Mouse (Mus musculus) heart, adult 9 months (tissue): ENCODE results near the gene Frmd4b.
A peak's percentile ranks its signal among the peaks of the same experiment; 100 is the strongest.

Experiments used
- DNase-seq, 2 experiments: peaks; one replicate each; pipeline ENCODE4 v3.0.0; 2022; ENCODE audit warnings: low spot score in 2 of 2

Frmd4b gene

GRCm38 (mm10) chr6:97521279-97522038 is 95.9 kb downstream of the Frmd4b start:
- DNase-seq = peak; percentile 46 to 56

GRCm38 (mm10) chr6:97520566-97520965 is 96.8 kb downstream of the Frmd4b start:
- DNase-seq = no peak

- no peak for DNase-seq
These were observed 97.8 kb downstream of the Frmd4b start for GRCm38 (mm10) chr6:97519553-97519952.

DNA sequence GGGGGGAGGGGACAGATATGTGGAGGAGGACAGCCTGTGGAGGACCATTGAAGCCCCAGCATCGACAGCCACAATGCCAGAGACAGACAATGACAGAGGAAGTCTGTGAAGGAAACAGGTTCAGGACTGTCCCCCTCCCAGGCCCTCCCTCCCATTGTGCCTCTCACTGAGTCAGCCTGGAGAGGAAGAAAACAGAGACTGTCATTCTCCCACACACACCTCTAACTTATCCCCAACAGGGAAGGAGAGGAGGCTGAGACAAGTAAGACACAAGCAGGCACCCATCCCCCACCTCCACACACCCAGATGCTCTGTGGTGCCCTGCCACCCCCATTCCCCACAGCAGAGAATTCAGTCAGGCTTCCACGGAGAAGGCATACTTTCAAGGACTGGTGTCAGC is 98.9 kb downstream of the Frmd4b start:
- DNase-seq = peak in 1 of 2 experiments; percentile 37

DNA sequence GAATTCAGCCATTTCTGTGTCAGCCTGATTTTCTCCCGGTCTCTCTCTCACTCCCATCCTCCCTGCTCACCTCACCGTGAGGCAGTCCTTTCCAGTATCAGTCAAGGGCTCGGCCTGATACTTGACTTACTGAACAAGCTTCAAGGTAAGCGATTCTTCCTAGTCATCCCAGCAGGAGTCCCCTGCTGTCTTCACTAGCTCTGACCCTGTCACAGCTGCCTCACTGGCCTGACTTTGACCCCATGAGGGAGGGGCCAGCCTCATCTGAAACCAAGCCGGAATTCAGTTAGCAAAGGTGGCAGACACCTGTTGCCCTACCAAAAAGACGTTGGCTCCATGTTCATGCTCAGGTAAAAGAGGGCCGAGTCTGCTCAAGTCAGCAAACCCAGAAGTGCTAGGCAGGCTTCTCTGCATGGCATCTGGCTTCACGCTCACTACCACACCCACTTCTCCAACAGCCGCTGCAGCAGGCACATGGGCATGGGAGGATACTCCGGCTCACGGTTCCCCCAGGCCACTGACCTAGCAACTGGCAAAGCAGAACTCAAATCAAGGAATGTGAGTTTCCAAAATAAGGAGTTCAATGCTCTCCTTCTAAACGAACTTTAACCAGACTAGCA is 99.6 kb downstream of the Frmd4b start:
- DNase-seq = no peak

GRCm38 (mm10) chr6:97516941-97517340 is 100.4 kb downstream of the Frmd4b start:
- DNase-seq = no peak

- DNase-seq = no peak
These were observed 106.6 kb downstream of the Frmd4b start for GRCm38 (mm10) chr6:97510771-97511170.

- DNase-seq = peak; percentile 56 to 58
These were observed 107.9 kb downstream of the Frmd4b start for GRCm38 (mm10) chr6:97509434-97509833.

GRCm38 (mm10) chr6:97508480-97508879 is 108.9 kb downstream of the Frmd4b start:
- no peak for DNase-seq

GRCm38 (mm10) chr6:97507893-97508292 is 109.4 kb downstream of the Frmd4b start:
- DNase-seq = no peak

DNA sequence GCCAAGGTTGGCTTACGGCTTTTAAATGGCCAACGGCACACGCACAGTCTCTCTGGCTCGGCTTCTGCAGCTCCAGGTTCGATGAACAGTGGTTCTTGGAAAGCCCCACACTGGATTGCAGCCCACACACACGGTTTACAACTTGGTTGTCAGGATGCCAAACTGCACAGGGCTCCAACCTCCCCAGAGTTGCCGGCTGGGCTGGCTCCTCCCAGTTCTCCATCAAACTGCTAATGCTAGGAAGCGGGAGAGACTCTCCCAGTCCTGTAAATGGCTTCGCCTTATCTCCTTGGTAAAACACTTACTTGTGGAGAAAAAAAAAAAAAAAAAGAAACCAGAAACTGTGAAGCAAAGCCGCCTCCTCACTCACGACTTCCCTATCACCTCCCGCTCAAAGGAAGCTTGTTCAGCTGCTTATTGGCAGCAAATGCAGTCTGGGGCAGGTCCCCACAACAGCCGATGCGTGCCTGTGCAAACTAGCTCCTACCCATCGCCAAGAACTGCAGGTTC is 111.1 kb downstream of the Frmd4b start:
- DNase-seq = peak; percentile 82 to 83

DNA sequence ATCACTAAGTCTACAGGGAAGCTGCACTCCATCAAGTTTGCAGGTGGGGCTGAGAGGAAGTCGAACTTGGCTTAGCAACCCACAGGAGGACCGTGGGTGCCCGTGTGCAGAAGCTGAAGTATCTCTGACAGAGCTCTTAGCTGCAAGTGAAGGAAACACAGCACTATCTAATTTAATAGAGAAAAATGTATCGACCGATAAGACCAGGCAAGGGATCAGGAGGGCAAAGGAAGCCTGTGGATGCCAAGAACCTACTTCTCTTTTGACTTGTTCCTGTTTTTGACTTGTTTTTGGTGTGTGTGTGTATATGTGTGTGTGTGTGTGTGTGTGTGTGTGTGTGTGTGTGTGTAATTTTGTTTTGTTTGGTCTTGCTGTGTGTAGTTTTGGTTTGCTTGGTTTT is 112.7 kb downstream of the Frmd4b start:
- DNase-seq = no peak

DNA sequence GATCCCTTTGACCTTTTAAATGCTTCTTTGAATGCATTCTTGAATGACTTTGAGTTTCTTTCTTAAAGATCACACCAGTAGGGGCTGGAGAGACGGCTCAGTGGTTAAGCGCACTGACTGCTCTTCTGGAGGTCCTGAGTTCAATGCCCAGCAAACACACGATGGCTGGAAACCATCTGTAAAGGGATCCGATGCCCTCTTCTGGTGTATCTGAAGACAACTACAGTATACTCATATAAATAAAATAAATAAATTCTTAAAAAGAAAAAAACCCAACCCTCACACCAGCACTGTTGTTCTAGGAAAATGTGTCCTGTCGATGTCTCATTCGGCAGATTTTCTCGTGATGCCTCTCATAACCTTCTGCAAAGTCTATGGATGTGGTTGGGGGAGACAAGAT is 116.3 kb downstream of the Frmd4b start:
- no peak for DNase-seq

- no peak for DNase-seq
These were observed 117.1 kb downstream of the Frmd4b start for GRCm38 (mm10) chr6:97500246-97500645.

GRCm38 (mm10) chr6:97496002-97496401 is 121.3 kb downstream of the Frmd4b start:
- no peak for DNase-seq

GRCm38 (mm10) chr6:97491065-97491464 is 126.3 kb downstream of the Frmd4b start:
- no peak for DNase-seq

DNA sequence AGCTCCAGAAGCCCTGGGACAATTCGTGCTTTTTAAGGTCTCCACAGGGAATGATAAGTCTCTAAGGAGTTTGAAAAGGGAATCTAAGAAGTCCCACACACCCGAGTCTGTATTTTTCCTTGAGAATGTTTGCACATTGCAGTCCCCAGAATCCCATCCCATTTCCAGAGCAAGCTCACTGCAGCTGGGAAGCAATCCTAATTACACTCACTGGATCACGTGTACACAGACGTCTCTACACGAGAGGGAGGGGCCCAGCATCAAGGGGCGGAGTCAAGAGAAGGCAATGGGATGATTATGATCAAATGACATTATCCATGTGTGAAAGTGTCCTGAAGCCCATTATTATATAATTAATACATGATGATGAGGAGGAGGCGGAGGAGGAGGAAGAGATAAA is 128.5 kb downstream of the Frmd4b start:
- peak; percentile 72 to 76 for DNase-seq

GRCm38 (mm10) chr6:97488280-97488679 is 129.1 kb downstream of the Frmd4b start:
- DNase-seq = no peak

DNA sequence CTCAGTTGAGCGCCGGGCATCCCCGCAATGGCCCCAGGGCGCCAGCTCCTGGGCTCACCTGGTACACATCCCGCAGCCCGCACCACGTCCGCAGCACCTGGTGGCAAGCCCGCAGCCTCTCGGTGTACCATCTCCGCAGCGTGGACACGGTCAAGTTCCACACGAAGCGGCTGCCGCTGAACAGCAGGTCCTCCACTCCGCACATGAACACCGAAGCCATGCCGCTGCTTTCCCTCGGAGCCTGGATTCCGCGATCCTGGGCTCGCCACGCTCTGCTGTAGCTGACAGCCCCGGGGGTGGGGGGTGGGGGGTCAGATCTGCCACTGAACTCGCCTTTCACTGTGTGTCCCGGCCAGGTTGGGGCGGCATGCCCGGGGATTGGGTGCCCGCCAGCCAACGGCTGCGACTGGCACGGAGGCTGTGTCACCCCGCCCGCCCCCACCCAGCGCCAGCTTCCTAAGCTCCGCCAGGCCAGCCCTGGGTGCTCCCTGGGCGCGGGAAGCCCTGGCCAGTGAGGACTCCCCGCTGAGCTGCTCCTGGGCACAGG is 129.7 kb downstream of the Frmd4b start:
- peak; percentile 64 to 72 for DNase-seq

DNA sequence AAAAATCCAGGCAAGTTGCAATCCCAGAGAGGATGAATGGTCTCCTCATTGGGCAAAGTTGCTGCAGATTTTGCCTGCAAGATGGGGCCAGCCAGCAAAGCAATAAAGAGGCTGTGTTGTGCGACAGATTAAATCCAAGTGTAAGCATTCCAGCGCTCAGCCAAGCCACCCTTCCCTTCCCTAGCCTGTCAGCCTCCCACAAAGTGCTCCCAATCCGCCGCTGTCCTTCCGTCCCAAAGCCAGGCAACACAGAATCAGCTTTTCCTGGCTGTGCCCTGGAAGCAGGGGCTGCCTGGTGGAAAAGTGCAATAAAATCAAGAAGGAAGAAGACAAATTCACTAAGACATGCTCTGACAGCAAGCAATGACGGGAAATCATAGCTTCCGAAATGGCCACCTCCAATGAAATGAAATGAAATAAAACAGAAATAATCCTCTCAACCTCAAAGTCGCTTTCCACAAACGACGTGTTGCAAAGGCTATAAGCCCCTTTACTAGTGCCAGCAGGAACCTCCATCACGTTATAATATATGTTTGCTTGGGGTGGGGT is 130.5 kb downstream of the Frmd4b start:
- DNase-seq = peak in 1 of 2 experiments; percentile 33

- DNase-seq = peak; percentile 34 to 35
These were observed 131.4 kb downstream of the Frmd4b start for GRCm38 (mm10) chr6:97485886-97486386.

DNA sequence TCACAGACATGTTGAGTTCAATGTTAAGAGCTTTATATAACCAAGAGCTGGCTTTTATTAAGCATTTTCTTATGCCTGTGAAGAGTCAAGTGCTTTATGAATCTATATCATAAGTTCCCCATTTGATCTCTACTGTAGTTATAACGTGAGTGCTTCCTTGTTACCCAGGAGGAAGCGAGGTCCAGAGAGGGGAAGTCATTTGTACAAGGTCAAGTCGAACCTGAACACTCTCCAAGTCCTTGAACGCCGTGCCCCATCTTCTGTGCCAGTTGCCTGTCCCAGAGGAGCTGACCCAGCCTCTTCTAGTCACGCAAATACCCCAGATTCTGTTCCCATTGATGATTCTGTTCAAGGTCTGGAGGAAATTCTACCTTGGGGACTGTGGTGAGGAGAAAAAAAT is 135.4 kb downstream of the Frmd4b start:
- no peak for DNase-seq
